Mouse (Mus musculus) E14TG2a.4 (cell line): ENCODE results near the gene Ntn5.

ENCODE experiments used
- H3K27me3 ChIP-seq: 2 replicates; pipeline ENCODE4 v1.6.1; 2014; ENCODE audit warnings: low read length, control low read depth; ENCODE audit not compliant: insufficient read depth
- H3K36me3 ChIP-seq: 2 replicates; pipeline ENCODE4 v1.6.1; 2014; ENCODE audit warnings: low read length, control low read depth; ENCODE audit not compliant: insufficient read depth
- H3K4me1 ChIP-seq: replicated peaks from 2 replicates; pipeline ENCODE4 v1.6.1; 2014; ENCODE audit warnings: low read depth, low read length, control low read depth
- H3K4me3 ChIP-seq: replicated peaks from 2 replicates; pipeline ENCODE4 v1.5.1; 2014; ENCODE audit warnings: mild to moderate bottlenecking, low read length
- H3K9me3 ChIP-seq: 2 replicates; pipeline ENCODE4 v1.6.1; 2014; ENCODE audit warnings: low read length, control low read depth
- CTCF ChIP-seq: conservative IDR thresholded peaks from 2 replicates; pipeline ENCODE4 v1.5.1; 2014; ENCODE audit warnings: low read length
- NANOG ChIP-seq: IDR thresholded peaks from 2 replicates; pipeline ENCODE4 v1.6.1; 2014; ENCODE audit warnings: borderline replicate concordance, low read length, mixed read lengths
- POU5F1 ChIP-seq: IDR thresholded peaks from 2 replicates; pipeline ENCODE4 v1.6.1; 2014; ENCODE audit warnings: low read length, borderline replicate concordance

Ntn5 gene

DNA sequence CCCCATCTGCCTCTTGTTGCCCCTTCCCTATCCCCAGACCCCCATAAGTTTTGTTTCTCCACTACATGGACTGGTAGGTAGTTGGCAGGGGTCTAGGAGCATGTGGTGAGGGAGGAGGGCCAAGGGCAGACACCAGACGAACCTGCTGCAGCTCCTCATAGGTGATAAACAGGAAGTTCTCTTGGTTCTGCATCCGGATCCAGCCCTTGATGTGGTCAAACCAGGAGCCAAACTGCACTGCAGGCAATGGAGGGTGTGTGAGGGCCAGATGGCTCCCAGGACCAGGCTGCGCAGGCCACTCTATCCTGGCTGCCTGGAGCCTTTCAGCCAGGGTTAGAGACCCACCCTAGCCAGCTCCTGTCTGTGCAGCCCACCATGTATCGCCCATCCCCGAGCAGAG is 49.7 kb downstream of the Ntn5 start:
- Histone ChIP-seq H3K4me1 (peaks cover 55% of the 10 kb centered on the region), H3K4me3 (no peak overlapping the region), H3K9me3 (no peaks in the 10 kb centered on the region), H3K27me3 (no peaks in the 10 kb centered on the region), H3K36me3 (peaks cover 12% of the 10 kb centered on the region)
- TF ChIP-seq CTCF, result no peak
- TF ChIP-seq POU5F1, result no peak
- TF ChIP-seq NANOG, result no peak

DNA sequence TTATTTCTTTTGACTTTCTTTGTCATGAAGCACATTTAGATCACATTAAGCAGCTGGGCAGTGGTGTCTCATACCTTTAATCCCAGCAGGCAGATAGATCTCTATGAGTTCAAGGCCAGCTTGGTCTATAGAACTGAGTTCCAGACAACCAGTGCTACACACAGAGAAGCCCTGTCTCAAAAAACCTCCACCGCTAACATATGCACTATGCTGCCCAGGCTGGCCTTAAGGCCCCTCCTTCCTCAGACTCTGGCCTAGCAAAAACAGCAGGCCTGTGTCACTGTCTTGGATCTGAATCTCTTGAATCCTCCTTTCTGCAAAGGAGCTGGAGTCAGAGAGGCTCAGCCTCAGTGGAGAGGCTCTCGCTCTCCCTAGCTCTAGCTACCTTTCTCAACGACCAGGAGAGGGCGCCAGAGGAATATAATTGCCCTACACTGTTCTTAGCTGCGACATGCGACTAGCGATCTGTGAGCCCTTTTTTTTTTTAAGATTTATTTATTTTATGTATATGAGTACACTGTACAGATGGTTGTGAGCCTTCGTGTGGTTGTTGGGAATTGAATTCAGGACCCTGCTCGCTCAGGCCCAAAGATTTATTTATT is 55.4 kb downstream of the Ntn5 start:
- no peak overlapping the region for H3K4me3 ChIP-seq
- no peaks in the 10 kb centered on the region for H3K9me3 ChIP-seq
- H3K27me3 ChIP-seq, result no peaks in the 10 kb centered on the region
- H3K4me1 ChIP-seq, result peaks cover 26% of the 10 kb centered on the region
- TF ChIP-seq NANOG (no peak), POU5F1 (no peak), CTCF (peak; percentile 20; the same call in 1 of the 2 replicates)
- no peaks in the 10 kb centered on the region for H3K36me3 ChIP-seq

- Histone ChIP-seq H3K4me3 (no peak overlapping the region), H3K27me3 (no peaks in the 10 kb centered on the region), H3K9me3 (no peaks in the 10 kb centered on the region), H3K36me3 (no peaks in the 10 kb centered on the region), H3K4me1 (peaks cover 24% of the 10 kb centered on the region)
- TF ChIP-seq POU5F1 (no peak), NANOG (no peak), CTCF (no peak)
Observed at GRCm38 (mm10) chr7:45739820-45740219, 56.0 kb downstream of the Ntn5 start.

GRCm38 (mm10) chr7:45741308-45741707 is 57.5 kb downstream of the Ntn5 start:
- TF ChIP-seq CTCF (no peak), POU5F1 (no peak), NANOG (no peak)
- Histone ChIP-seq H3K9me3 (no peaks in the 10 kb centered on the region), H3K27me3 (no peaks in the 10 kb centered on the region), H3K4me3 (no peak overlapping the region), H3K4me1 (peaks cover 15% of the 10 kb centered on the region), H3K36me3 (no peaks in the 10 kb centered on the region)

DNA sequence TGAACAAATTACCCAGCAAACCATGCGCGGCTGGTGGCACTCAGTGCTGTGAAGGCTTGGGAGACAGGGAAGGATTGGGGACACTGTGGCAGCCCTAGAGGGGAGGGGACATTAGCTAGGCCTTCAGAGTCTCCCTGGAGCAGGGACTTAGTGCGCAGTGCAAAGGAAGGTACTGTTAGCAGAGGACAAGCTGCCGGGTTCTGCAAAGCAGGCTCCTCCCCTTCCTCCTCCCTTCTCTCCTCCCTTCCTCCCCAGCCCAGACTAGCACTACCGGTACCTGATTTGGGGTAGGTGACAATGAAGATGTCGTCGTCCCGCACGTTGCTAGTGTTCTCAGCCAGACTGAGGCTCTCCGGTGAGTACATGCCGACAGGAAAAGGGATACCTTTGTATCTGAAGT is 58.0 kb downstream of the Ntn5 start:
- H3K9me3 ChIP-seq, result no peaks in the 10 kb centered on the region
- peaks cover 17% of the 10 kb centered on the region for H3K4me1 ChIP-seq
- no peak overlapping the region for H3K4me3 ChIP-seq
- H3K36me3 ChIP-seq, result no peaks in the 10 kb centered on the region
- TF ChIP-seq POU5F1, result no peak
- no peak for TF ChIP-seq NANOG
- no peak for TF ChIP-seq CTCF
- no peaks in the 10 kb centered on the region for H3K27me3 ChIP-seq

DNA sequence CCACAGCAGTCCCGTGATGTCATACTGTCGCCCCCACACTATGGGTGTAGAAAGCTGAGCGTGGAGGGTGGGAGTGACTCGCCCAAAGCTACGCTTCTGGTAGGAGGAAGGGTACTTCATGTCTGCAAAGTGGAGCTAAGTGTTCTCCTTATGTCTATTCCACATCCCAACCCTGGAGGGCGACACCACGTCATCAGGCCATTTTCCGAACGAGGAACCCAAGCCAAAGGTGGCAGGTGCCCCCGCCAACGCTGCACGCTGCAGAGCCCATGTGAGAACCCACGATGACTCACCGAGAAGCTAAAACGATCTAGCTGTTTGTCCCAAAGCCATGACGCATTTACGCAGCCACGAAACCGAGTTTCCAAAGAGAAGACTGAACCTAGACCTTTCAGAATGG is 58.5 kb downstream of the Ntn5 start:
- Histone ChIP-seq H3K9me3 (no peaks in the 10 kb centered on the region), H3K27me3 (no peaks in the 10 kb centered on the region), H3K4me3 (peak overlapping the region; percentile 51), H3K4me1 (peaks cover 23% of the 10 kb centered on the region), H3K36me3 (no peaks in the 10 kb centered on the region)
- TF ChIP-seq POU5F1, result no peak
- TF ChIP-seq NANOG, result no peak
